Mouse (Mus musculus) kidney, adult 2 months (tissue): ENCODE measurements around the gene Gpank1. TPM values are rescaled to one million over a fixed set of nuclear protein-coding genes. Genes with fewer than 3 reads are reported as not detected.
A peak's percentile ranks its signal among the peaks of the same experiment; 100 is the strongest.

Experiments
- DNase-seq: peaks from one replicate; pipeline ENCODE4 v3.0.0; 2021
- H3K27ac ChIP-seq: fragments of 200-500 bp; 2 replicates; pipeline ENCODE4 v1.5.1; 2012; ENCODE audit warnings: low read depth, low read length, control low read depth, inconsistent platforms; ENCODE audit not compliant: insufficient read depth
- H3K27me3 ChIP-seq: fragments of 200-500 bp; replicated peaks from 2 replicates; pipeline ENCODE4 v1.6.1; 2012; ENCODE audit warnings: mild to moderate bottlenecking, moderate library complexity, low read length, inconsistent platforms; ENCODE audit not compliant: control insufficient read depth, insufficient read depth
- H3K36me3 ChIP-seq: fragments of 200-500 bp; 2 replicates; pipeline ENCODE4 v1.6.1; 2012; ENCODE audit warnings: mild to moderate bottlenecking, moderate library complexity, low read length, inconsistent platforms; ENCODE audit not compliant: control insufficient read depth, insufficient read depth
- H3K4me1 ChIP-seq: fragments of 200-500 bp; 2 replicates; pipeline ENCODE4 v1.6.1; 2011; ENCODE audit warnings: low read length; ENCODE audit not compliant: control insufficient read depth, insufficient read depth
- H3K4me3 ChIP-seq: fragments of 200-500 bp; 2 replicates; pipeline ENCODE4 v1.5.1; 2011; ENCODE audit warnings: mild to moderate bottlenecking, low read depth, low read length, control low read depth; ENCODE audit not compliant: insufficient read depth
- CTCF ChIP-seq: fragments of 200-500 bp; conservative IDR thresholded peaks from 2 replicates; pipeline ENCODE4 v1.5.1; 2011; ENCODE audit warnings: low read depth, mild to moderate bottlenecking, control low read depth, low read length, moderate library complexity, mixed read lengths; ENCODE audit not compliant: insufficient read depth, insufficient read length
- POLR2A ChIP-seq: fragments of 200-500 bp; IDR thresholded peaks from one replicate; pipeline ENCODE4 v1.6.1; 2011; ENCODE audit warnings: low read depth, low read length, control low read depth
- WGBS: fragments of 180-500 bp; shearing (Covaris S2); methylation state at CpG from one replicate; pipeline ENCODE4 v1.1.7; 2018; 5-methylcytosine and 5-hydroxymethylcytosine counted together
- polyA plus RNA-seq: library from polyadenylated mRNA; depleted of rRNA; stranded (reverse); fragments of >200 nt; gene quantifications from 2 replicates; pipeline ENCODE4 v1.2.3, GENCODE M21; 2012

Gene Gpank1
- polyA plus RNA-seq, 1 experiment: 15.5 TPM

GRCm38 (mm10) chr17:35162730-35163129 is 41.5 kb downstream of the Gpank1 start:
- no peaks in the 10 kb centered on the region for H3K27me3 ChIP-seq
- H3K4me3 ChIP-seq: peak overlapping the region; percentile 23; the same call in 1 of the 2 replicates
- TF ChIP-seq POLR2A: no peak
- no peak for TF ChIP-seq CTCF
- peak; percentile 66 for DNase-seq
- H3K27ac ChIP-seq: no peak overlapping the region
- peaks cover 11% of the 10 kb centered on the region for H3K36me3 ChIP-seq
- peaks cover 20% of the 10 kb centered on the region for H3K4me1 ChIP-seq
- 4% methylated on average over 12 of the region's 12 CpGs for WGBS

GRCm38 (mm10) chr17:35163326-35164081 is 42.2 kb downstream of the Gpank1 start:
- H3K36me3 ChIP-seq: peaks cover 11% of the 10 kb centered on the region
- WGBS: 2% methylated on average over 8 of the region's 8 CpGs
- DNase-seq: peak; percentile 28
- H3K27me3 ChIP-seq: no peaks in the 10 kb centered on the region
- TF ChIP-seq CTCF: no peak
- TF ChIP-seq POLR2A: no peak
- H3K27ac ChIP-seq: peak overlapping the region; percentile 94
- H3K4me1 ChIP-seq: peaks cover 20% of the 10 kb centered on the region
- peak overlapping the region; percentile 81 for H3K4me3 ChIP-seq

DNA sequence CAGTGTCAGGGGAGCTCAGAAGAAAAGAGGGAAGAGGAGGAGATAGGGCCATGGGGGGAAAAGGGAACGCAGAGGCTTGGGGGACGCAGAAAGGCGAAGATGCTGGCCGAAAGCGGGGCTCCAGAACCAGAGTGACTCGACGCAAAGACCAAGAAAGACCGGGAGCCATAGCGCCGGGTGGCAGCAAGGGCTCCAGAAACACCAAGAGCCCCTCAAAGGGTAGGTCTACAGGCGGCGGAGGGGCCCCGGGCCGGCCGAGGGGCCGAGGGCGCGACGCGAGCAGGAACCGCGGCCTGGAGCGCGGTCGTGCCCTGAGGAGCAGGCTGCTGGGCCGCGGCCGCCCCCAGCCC is 42.9 kb downstream of the Gpank1 start:
- TF ChIP-seq POLR2A: no peak
- no peak for TF ChIP-seq CTCF

DNA sequence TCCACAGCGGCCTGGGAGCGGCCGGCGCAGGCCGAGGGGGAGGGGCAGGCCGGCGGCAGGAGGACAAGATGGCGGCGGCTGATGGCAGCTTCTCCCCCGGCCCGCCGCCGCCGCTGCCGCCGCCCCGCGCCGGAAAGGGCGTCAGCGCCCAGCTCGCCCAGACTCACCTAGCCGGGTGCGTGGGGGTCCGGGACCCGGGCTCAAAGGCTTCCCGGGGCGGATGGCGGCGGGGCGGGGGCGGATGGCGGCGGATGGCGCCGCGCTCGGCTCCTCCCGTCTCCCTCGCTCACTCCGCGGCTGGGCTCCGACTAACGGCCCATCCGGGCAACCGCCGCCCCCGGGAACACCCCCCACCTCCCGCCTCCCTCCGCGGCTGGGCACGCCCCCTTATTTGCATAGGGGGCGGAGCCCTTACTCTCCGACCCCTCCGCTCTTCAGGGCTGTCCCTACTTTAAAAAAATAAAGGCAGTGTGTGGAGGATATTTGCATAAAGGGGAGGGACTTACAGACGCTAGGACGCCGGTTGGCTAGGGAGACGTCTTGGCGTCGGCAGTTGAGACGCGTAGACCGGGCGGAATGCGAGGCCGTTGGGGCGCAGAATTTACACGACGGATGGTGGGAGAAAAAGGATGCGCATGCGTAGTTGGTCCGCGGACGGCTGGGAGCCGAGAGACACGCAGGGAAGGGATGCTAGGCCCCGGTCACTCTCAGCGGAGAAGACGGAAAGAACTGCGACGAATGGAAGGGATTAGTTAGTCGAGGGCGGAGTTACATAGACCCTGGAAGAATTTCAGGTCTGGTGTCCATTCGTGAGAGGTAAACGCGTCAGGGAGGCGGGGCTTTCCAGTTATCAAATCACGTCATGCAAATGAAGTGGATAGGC is 43.6 kb downstream of the Gpank1 start, which contains the start of gene Prrc2a:
Gene Prrc2a, minus strand, starts transcription at position 330 of the 883 bp plus-strand sequence.
- H3K4me3 ChIP-seq: peak within 1 kb of the TSS; percentile 81
- H3K27ac ChIP-seq: peak within 1 kb of the TSS; percentile 94
- peaks cover 20% of the 10 kb centered on the region for H3K4me1 ChIP-seq
- peak; percentile 36 for TF ChIP-seq POLR2A
- TF ChIP-seq CTCF: no peak
- WGBS: under 1% methylated on average over 70 of the region's 89 CpGs
- no peaks in the 10 kb centered on the region for H3K27me3 ChIP-seq
- peaks cover 8% of the 10 kb centered on the region for H3K36me3 ChIP-seq
- peak; percentile 99 for DNase-seq

More for the DNA sequence above, 42.9 kb downstream of the Gpank1 start:
- no peak for DNase-seq
- Histone ChIP-seq H3K4me1 (peaks cover 20% of the 10 kb centered on the region), H3K36me3 (peaks cover 8% of the 10 kb centered on the region), H3K4me3 (peak overlapping the region; percentile 81), H3K27me3 (no peaks in the 10 kb centered on the region), H3K27ac (peak overlapping the region; percentile 94)
- whole genome bisulfite sequencing: 2% methylated on average over 28 of the region's 28 CpGs

DNA sequence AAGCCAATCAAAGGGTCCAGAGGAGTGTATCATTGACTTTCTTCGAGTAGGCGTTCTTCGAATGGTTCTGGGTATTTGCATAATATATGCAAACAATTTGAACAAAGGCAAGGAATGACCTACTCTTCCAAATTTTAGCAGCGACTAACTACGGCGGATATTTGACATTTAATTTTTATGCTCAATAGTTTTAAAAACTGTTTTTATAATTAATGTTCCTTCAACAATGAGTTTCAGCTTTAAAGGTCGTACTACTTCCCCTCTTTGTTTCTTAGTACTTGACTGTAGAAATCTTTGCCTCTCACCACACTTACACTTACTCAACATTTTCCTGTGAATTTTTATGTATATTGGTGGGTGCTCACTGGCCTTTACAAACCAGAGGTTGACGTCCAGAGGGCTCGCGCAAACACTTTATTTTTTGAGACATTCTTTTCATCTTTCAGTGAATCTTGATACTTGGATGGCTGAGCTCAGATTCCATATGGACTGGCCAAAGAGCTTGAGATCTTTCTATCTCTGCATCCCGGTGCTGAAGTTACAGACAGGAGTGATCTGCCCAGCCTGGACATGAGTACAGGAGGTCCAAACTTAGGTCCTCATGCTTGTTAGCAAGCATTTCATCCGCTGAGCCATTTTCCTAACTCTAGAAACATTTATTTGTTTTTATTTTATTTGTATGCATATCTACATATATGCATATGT is 44.3 kb downstream of the Gpank1 start:
- TF ChIP-seq POLR2A (no peak), CTCF (no peak)
- no peak for DNase-seq
- Histone ChIP-seq H3K27me3 (no peaks in the 10 kb centered on the region), H3K4me3 (peak overlapping the region; percentile 58; the same call in 1 of the 2 replicates), H3K27ac (peak overlapping the region; percentile 70; the same call in 1 of the 2 replicates), H3K4me1 (peaks cover 20% of the 10 kb centered on the region), H3K36me3 (peaks cover 6% of the 10 kb centered on the region)
- 13% methylated on average over 12 of the region's 12 CpGs for WGBS

GRCm38 (mm10) chr17:35166352-35167035 is 45.2 kb downstream of the Gpank1 start:
- Histone ChIP-seq H3K4me1 (peaks cover 19% of the 10 kb centered on the region), H3K27me3 (no peaks in the 10 kb centered on the region), H3K36me3 (no peaks in the 10 kb centered on the region), H3K27ac (no peak overlapping the region), H3K4me3 (no peak overlapping the region)
- TF ChIP-seq CTCF (peak; percentile 64), POLR2A (no peak)
- peak; percentile 87 for DNase-seq
- WGBS: 61% methylated on average over 8 of the region's 8 CpGs
